10 mouse cellular contexts compared by ENCODE assay signal in the genomic region with DNA sequence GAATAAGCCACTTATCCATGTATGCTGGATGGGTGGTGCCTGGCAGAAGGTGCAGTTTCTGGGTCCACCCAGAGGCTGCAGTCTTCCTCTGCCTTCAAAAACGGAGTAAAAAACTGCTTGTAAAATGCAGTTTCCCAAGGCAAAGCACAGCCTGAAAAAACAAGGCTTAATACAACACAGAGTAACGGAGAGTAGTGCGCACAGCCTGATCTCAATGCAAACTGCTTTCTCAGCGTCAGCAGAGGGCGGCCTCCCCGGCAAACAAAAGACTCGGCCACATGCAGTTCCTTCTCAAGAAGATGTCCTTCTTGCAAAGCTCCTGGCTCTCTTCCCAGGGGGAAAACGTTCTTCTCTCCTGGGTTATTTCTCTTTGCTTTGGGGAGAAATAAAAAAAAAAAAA.
DNase-seq lines count a peak whose midpoint lies in the region; ATAC-seq and TF ChIP-seq lines count a peak whose summit lies in the region.
"Had no signal": no experiment of that assay in that cellular context is flagged by ENCODE, and none has a peak within 500 bp of the region (broad histone marks: within the 10 kb centered on the region; RNA-seq: fewer than 3 reads in every experiment).

No protein-coding gene starts in this region.

- no peak overlapping the region for H3K4me3 ChIP-seq in intestine, postnatal 0 days (ENCODE audit: low read depth, low read length)
- H3K4me3 ChIP-seq: myocyte had no signal

- DNase-seq in gastrocnemius, postnatal 10 days = peak; percentile 39
- no peak for DNase-seq in gastrocnemius, adult 8-10 months (ENCODE audit: low spot score in 2 of 2)
- peak; percentile 80 for DNase-seq in cerebellum, adult 9-10 months
- DNase-seq in heart, adult 11 months = peak; percentile 92
- DNase-seq in lung, postnatal 10 days = peak; percentile 56
- peak; percentile 63 for DNase-seq in right cerebral cortex, postnatal 4 days
- DNase-seq in urinary bladder, adult 18-20 months (ENCODE audit: low spot score in 2 of 2) = no peak

- no peaks in the 10 kb centered on the region for H3K4me1 ChIP-seq in intestine, postnatal 0 days (replicated peaks; ENCODE audit: control insufficient read depth, insufficient read depth, low read length)

- no peak overlapping the region for H3K27ac ChIP-seq in intestine, postnatal 0 days (ENCODE audit: low read depth, low read length)

- no peak overlapping the region for H3K9ac ChIP-seq in intestine, postnatal 0 days (ENCODE audit: low read depth, low read length)

- H3K4me2 ChIP-seq in intestine, postnatal 0 days (replicated peaks; ENCODE audit: low read depth) = 0 out of 2 replicates have a peak overlapping the region, but pooled peaks have one; percentile 13

- no peaks in the 10 kb centered on the region for H3K36me3 ChIP-seq in intestine, postnatal 0 days (ENCODE audit: control insufficient read depth, insufficient read depth)

- H3K9me3 ChIP-seq in intestine, postnatal 0 days (ENCODE audit: control insufficient read depth) = no peaks in the 10 kb centered on the region

- 18% methylated on average over 8 of the region's 8 CpGs for WGBS in intestine, postnatal 0 days

- no peaks in the 10 kb centered on the region for H3K27me3 ChIP-seq in intestine, postnatal 0 days (replicated peaks; ENCODE audit: control insufficient read depth, insufficient read depth, low read length)
- H3K27me3 ChIP-seq: CH12.LX had no signal

- TF ChIP-seq CTCF in intestine, postnatal 0 days (IDR thresholded peaks at IDR 0.05; ENCODE audit: low read depth) = peak; percentile 61

- ATAC-seq in intestine, postnatal 0 days = no peak

Comparison
In these comparisons a context has a peak if more than half of its experiments do, and no peak if none do; other contexts are left out.
1. DNase-seq: peak in gastrocnemius, postnatal 10 days (single experiment), cerebellum, adult 9-10 months (single experiment), heart, adult 11 months (single experiment), lung, postnatal 10 days (single experiment) and right cerebral cortex, postnatal 4 days (single experiment); none in gastrocnemius, adult 8-10 months (0 of 2) and urinary bladder, adult 18-20 months (0 of 2).